Mouse (Mus musculus) urinary bladder, postnatal 4 days (tissue): Measurements from ENCODE around the gene Cd151.

ENCODE experiments used
- DNase-seq, 2 experiments: peaks; one replicate each; pipeline ENCODE4 v3.0.0; 2021 to 2022; ENCODE audit warnings: low spot score in 2 of 2

Gene Cd151

GRCm38 (mm10) chr7:141495379-141495778 is 28.2 kb downstream of the Cd151 start:
- no peak for DNase-seq

GRCm38 (mm10) chr7:141495940-141496339 is 28.7 kb downstream of the Cd151 start:
- no peak for DNase-seq

- DNase-seq, result no peak
Observed at GRCm38 (mm10) chr7:141497600-141497999, 30.4 kb downstream of the Cd151 start.

- DNase-seq, result no peak
Observed at GRCm38 (mm10) chr7:141501820-141502555, 34.8 kb downstream of the Cd151 start.

- no peak for DNase-seq
Observed at GRCm38 (mm10) chr7:141502556-141502905, 35.3 kb downstream of the Cd151 start.

- no peak for DNase-seq
Observed at GRCm38 (mm10) chr7:141506278-141506677, 39.1 kb downstream of the Cd151 start.

- DNase-seq, result no peak
Observed at GRCm38 (mm10) chr7:141508160-141508559, 41.0 kb downstream of the Cd151 start.

- no peak for DNase-seq
Observed at GRCm38 (mm10) chr7:141510196-141510595, 43.0 kb downstream of the Cd151 start.

GRCm38 (mm10) chr7:141510681-141511191 is 43.5 kb downstream of the Cd151 start:
- DNase-seq, result no peak

GRCm38 (mm10) chr7:141517638-141518037 is 50.4 kb downstream of the Cd151 start:
- no peak for DNase-seq

- no peak for DNase-seq
Observed at GRCm38 (mm10) chr7:141518296-141518695, 51.1 kb downstream of the Cd151 start.

GRCm38 (mm10) chr7:141518926-141519325 is 51.7 kb downstream of the Cd151 start:
- no peak for DNase-seq

- no peak for DNase-seq
Observed at GRCm38 (mm10) chr7:141519795-141520194, 52.6 kb downstream of the Cd151 start.
